Mouse (Mus musculus) midbrain, embryonic 16.5 days (tissue): ENCODE results near the gene Gm47791. TPM values are rescaled to one million over a fixed set of nuclear protein-coding genes. Genes with fewer than 3 reads are reported as not detected.

ENCODE experiments used
- ATAC-seq: fragments of 200-750 bp; cut with Nextera tagmentation; 2 replicates; pipeline ENCODE4 v1.8.0; 2017; ENCODE audit warnings: moderate TSS enrichment
- H3K27ac ChIP-seq: fragments of 300-500 bp; sonication (generic); 2 replicates; pipeline ENCODE4 v1.5.1; 2014; ENCODE audit warnings: mild to moderate bottlenecking, low read length, mixed read lengths
- H3K27me3 ChIP-seq: fragments of 300-500 bp; sonication (generic); 2 replicates; pipeline ENCODE4 v1.6.1; 2014; ENCODE audit warnings: low read depth, low read length, mixed read lengths; ENCODE audit not compliant: control insufficient read depth, insufficient read depth
- H3K36me3 ChIP-seq: fragments of 300-500 bp; sonication (generic); 2 replicates; pipeline ENCODE4 v1.6.1; 2014; ENCODE audit warnings: mild to moderate bottlenecking, low read length, moderate library complexity, mixed read lengths; ENCODE audit not compliant: control insufficient read depth, insufficient read depth
- H3K4me1 ChIP-seq: fragments of 300-500 bp; sonication (generic); 2 replicates; pipeline ENCODE4 v1.6.1; 2014; ENCODE audit warnings: mild to moderate bottlenecking, low read length, mixed read lengths; ENCODE audit not compliant: control insufficient read depth, insufficient read depth
- H3K4me2 ChIP-seq: fragments of 300-500 bp; sonication (generic); 2 replicates; pipeline ENCODE4 v1.6.1; 2014; ENCODE audit warnings: mild to moderate bottlenecking, low read length, mixed read lengths
- H3K4me3 ChIP-seq: fragments of 300-500 bp; sonication (generic); 2 replicates; pipeline ENCODE4 v1.5.1; 2014; ENCODE audit warnings: low read depth, mild to moderate bottlenecking, low read length, moderate library complexity, mixed read lengths
- H3K9ac ChIP-seq: fragments of 300-500 bp; sonication (generic); 2 replicates; pipeline ENCODE4 v1.6.1; 2014; ENCODE audit warnings: low read depth, low read length, mixed read lengths
- H3K9me3 ChIP-seq: fragments of 300-500 bp; sonication (generic); replicated peaks from 2 replicates; pipeline ENCODE4 v1.6.1; 2014; ENCODE audit warnings: mild to moderate bottlenecking, low read length, mixed read lengths; ENCODE audit not compliant: control insufficient read depth, poor library complexity, severe bottlenecking
- WGBS: fragments of 180-500 bp; shearing (Covaris S2); extraction: QIAGEN DNeasy Blood & Tissue Kit; methylation state at CpG from one replicate; pipeline ENCODE4 v1.1.7; 2014; 5-methylcytosine and 5-hydroxymethylcytosine counted together
- polyA plus RNA-seq: library from polyadenylated mRNA; unstranded; fragments of >200 nt; fragmentation: Nextera tagmentation; extraction: Ambion mirVana; gene quantifications from 2 replicates; pipeline ENCODE4 v1.2.1, GENCODE M21; 2015

The Gm47791 gene
- polyA plus RNA-seq, 1 experiment from 2014 or later: not detected

DNA sequence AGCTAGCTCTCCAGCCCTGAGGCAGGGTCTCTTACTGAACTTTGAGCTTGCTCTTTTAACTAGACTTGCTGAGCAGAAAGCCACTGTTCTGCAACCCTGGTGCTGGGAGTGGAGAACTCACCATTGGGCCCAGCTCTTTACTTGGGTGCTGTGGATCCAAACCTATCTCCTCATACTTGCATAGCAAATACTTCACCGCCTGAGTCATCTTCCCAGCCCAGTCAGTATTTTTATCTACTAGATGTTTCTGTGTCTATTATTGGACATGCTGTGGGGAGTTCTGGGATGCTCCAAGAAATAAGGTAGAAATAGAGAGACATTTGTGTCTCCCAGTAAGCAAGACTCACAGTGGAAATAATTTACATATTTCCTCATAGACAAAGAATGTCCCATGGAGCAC is 33.0 kb upstream of the Gm47791 start:
- Histone ChIP-seq H3K27ac (no peak overlapping the region), H3K4me2 (no peak overlapping the region), H3K9ac (no peak overlapping the region), H3K4me3 (no peak overlapping the region), H3K4me1 (no peaks in the 10 kb centered on the region), H3K27me3 (no peaks in the 10 kb centered on the region), H3K9me3 (no peaks in the 10 kb centered on the region), H3K36me3 (no peaks in the 10 kb centered on the region)
- WGBS: 97% methylated on average over 1 of the region's 1 CpGs
- ATAC-seq: no peak

DNA sequence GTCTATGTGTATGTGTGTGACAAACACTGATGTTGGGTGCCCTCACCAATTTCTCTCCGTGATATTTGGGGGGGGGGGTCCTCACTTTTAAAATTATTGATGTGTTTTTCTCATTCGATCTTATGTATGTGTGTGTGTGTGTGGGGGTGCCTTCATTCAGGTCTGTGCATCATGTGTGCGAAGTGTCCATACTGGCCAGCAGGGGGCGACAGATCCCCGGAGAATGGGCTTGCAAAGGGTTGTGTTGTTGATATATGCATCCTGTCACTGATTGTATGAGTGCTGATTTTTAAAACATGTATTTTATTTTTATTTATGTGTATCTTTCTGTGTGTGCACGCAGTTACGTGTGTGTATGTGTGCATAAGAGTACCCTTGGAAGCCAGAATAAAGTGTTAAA is 32.6 kb upstream of the Gm47791 start:
- no peak overlapping the region for H3K9ac ChIP-seq
- H3K4me1 ChIP-seq: no peaks in the 10 kb centered on the region
- no peak overlapping the region for H3K27ac ChIP-seq
- no peak overlapping the region for H3K4me2 ChIP-seq
- H3K4me3 ChIP-seq: no peak overlapping the region
- no peaks in the 10 kb centered on the region for H3K36me3 ChIP-seq
- ATAC-seq: no peak
- 80% methylated on average over 7 of the region's 7 CpGs for WGBS
- H3K27me3 ChIP-seq: no peaks in the 10 kb centered on the region
- H3K9me3 ChIP-seq: no peaks in the 10 kb centered on the region

DNA sequence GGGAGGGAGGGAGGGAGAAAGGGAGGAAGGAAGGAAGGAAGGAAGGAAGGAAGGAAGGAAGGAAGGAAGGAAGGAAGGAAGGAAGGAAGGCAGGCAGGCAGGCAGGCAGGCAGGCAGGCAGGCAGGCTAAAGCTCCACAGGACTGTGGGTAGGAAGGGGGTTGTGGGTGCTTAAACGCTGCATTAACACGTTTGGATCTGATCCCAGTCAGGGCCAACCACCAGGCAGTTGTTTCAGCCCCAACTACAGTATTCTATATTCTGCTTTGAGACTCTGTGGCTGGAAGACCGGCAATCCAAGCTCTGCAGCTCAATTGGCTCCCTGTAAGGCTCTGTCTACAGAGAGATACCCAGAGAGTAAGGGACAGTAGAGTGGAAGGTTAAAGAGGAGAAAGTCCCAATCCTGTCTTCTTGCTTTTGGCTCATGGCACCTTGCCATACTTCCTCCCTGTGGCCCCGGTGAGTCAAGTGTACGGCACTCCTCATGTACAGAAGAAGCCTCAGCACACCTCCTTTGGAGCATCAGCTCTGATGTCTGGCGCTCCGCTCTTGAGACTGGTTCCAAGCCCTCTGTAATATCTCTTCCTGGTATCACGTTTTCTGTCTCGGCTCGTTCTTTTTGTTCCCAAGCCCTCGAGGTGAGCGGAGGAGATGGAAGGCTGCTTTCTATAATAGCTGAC is 30.2 kb upstream of the Gm47791 start:
- Histone ChIP-seq H3K9me3 (no peaks in the 10 kb centered on the region), H3K27me3 (no peaks in the 10 kb centered on the region), H3K4me3 (no peak overlapping the region), H3K4me2 (no peak overlapping the region), H3K4me1 (no peaks in the 10 kb centered on the region), H3K9ac (no peak overlapping the region), H3K27ac (no peak overlapping the region), H3K36me3 (no peaks in the 10 kb centered on the region)
- WGBS: 82% methylated on average over 12 of the region's 12 CpGs
- ATAC-seq: no peak

DNA sequence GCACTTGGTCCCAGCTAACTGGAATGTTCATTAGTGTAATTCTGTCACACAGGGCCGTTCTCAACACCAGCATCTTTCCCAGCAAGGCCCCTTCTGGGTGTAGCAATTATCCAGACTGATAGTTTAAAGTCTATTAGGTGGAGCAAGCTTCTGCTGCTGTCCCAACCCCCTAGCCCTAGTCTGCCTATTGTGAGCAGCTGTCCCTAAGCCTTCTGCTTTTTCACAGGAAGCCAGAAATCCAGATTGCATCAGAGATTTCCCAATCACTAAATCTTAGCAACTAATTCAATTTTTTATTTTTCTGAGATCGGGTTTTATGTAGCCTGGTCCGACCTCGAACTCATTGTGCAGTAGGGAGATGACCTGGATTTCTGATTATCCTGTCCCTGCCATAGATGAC is 27.9 kb upstream of the Gm47791 start:
- Histone ChIP-seq H3K9me3 (no peaks in the 10 kb centered on the region), H3K4me1 (no peaks in the 10 kb centered on the region), H3K4me2 (no peak overlapping the region), H3K9ac (no peak overlapping the region), H3K27ac (no peak overlapping the region), H3K27me3 (no peaks in the 10 kb centered on the region), H3K4me3 (no peak overlapping the region), H3K36me3 (no peaks in the 10 kb centered on the region)
- WGBS: 91% methylated on average over 4 of the region's 4 CpGs
- no peak for ATAC-seq

DNA sequence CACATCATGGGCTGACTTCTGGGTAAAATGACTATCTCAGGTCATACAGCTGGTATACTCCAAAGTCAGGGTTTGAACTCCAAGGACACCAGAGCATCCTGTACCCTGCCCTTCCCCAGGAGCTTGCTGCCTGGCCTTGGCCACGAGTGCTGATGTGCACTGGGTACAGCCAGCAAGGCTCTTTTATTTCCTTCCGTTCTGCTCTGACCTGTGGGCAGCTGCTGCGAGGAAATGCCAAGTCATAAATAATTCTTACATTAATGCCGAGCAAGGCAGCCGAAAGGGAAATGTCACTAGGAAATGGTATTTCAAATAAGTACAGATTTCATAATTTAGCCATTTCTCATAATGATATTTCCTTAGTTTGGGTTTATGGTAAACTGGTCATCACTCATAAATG is 27.3 kb upstream of the Gm47791 start:
- Histone ChIP-seq H3K4me3 (no peak overlapping the region), H3K9ac (no peak overlapping the region), H3K9me3 (no peaks in the 10 kb centered on the region), H3K4me1 (no peaks in the 10 kb centered on the region), H3K36me3 (no peaks in the 10 kb centered on the region), H3K4me2 (no peak overlapping the region), H3K27ac (no peak overlapping the region), H3K27me3 (no peaks in the 10 kb centered on the region)
- 52% methylated on average over 5 of the region's 5 CpGs for WGBS
- ATAC-seq: no peak

DNA sequence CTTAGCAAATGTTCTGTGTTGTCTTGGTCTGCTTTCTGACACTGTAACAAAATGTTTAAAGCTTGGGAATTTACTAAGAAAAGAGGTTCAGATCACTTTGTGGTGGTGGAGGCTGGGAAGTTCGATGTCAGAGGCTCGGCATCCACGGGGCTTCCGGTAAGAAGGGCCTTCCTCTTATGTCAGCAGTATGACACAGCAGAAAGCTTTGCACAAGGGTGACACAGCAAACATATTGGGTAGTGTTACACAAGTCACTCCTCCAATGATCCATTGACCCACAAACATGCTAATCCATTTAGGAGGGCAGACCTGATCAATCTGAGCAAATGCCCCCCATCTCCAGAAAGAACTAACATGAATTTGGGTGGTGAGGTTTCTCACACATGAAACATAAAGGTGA is 26.0 kb upstream of the Gm47791 start:
- H3K27ac ChIP-seq: no peak overlapping the region
- no peak overlapping the region for H3K4me2 ChIP-seq
- no peak for ATAC-seq
- no peaks in the 10 kb centered on the region for H3K36me3 ChIP-seq
- 97% methylated on average over 4 of the region's 4 CpGs for WGBS
- no peaks in the 10 kb centered on the region for H3K4me1 ChIP-seq
- H3K9ac ChIP-seq: no peak overlapping the region
- H3K27me3 ChIP-seq: no peaks in the 10 kb centered on the region
- H3K9me3 ChIP-seq: no peaks in the 10 kb centered on the region
- no peak overlapping the region for H3K4me3 ChIP-seq

DNA sequence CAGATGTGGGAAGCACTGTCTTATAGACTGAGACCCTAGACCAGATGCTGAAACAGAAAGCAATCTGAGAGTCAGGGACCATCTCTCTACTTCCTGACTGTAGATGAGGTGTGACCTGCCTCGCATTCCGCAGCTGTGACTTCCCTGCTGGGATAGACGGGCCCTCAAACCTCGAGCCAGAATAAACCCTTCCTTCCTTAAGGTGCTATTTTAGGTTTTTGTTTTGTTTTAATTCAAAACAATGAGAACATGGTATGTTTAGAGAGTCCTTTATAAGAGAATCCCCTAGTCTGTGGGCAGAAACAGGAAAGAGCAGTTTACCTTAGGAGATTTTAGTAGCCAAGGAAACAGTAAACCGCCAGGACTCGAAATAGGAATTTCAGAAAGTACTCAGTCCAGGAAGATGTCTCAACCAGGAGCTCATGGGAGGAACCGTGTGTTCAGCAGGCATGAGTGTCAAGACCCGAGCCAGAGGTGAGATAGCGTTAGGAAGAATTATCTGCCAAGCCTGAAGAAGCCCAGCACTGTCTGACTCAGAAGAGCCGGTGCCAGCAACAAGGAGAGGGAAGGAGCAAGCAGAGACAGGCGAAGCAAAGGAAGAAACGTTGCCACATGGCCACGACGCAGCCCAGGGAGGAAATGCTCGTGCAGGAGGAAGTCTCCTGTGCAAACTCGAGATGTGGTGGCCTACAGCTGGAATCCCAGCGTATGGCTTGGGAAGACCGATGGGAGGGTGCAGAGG is 24.8 kb upstream of the Gm47791 start:
- H3K9ac ChIP-seq: no peak overlapping the region
- no peaks in the 10 kb centered on the region for H3K9me3 ChIP-seq
- ATAC-seq: no peak
- H3K36me3 ChIP-seq: no peaks in the 10 kb centered on the region
- no peak overlapping the region for H3K4me2 ChIP-seq
- H3K27ac ChIP-seq: no peak overlapping the region
- 89% methylated on average over 18 of the region's 18 CpGs for WGBS
- H3K27me3 ChIP-seq: no peaks in the 10 kb centered on the region
- no peaks in the 10 kb centered on the region for H3K4me1 ChIP-seq
- H3K4me3 ChIP-seq: no peak overlapping the region

DNA sequence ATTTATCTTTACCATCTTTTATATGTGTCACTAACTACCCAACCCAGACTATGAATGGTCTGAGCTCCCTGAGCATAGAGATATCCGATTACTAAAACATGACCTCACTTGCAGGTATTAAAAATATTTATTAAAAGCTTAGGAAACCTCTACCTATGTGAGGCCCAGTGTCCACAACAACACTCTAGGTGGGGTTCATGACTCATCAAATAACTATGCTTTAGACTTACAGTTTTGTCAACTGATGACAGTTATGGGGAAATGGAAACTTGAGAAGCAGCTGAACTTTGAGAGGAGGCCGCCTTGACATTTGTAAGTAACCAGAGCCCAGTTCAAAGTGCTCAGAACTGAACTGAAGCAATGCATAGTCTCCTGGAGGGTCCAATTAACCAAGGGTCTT is 24.2 kb upstream of the Gm47791 start:
- no peaks in the 10 kb centered on the region for H3K9me3 ChIP-seq

DNA sequence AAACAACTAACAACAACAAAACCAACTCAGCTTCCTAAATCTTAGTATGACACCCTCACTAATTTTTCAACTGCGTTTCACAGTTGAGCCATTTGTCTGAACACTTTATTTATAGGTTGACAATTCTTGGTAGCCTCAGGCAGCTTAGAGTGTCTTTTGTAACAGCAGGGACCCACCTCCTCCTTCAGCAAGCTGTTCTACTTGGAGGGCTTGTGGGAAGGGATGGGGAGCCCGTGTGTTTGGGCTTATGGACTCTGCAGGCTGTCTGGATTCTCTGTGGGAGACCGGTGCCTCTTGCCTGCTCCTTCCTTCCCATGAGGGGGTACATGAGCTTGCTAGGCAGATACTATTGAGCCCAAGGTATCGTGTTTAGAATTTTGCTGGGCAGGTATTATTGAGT is 22.9 kb upstream of the Gm47791 start:
- H3K9ac ChIP-seq: no peak overlapping the region
- H3K4me3 ChIP-seq: no peak overlapping the region
- 52% methylated on average over 4 of the region's 4 CpGs for WGBS
- no peak overlapping the region for H3K27ac ChIP-seq
- H3K4me1 ChIP-seq: no peaks in the 10 kb centered on the region
- H3K4me2 ChIP-seq: no peak overlapping the region
- H3K9me3 ChIP-seq: no peaks in the 10 kb centered on the region
- no peaks in the 10 kb centered on the region for H3K27me3 ChIP-seq
- H3K36me3 ChIP-seq: no peaks in the 10 kb centered on the region
- no peak for ATAC-seq

More for the DNA sequence above, 24.2 kb upstream of the Gm47791 start:
- H3K27ac ChIP-seq: no peak overlapping the region
- H3K27me3 ChIP-seq: no peaks in the 10 kb centered on the region
- H3K4me1 ChIP-seq: no peaks in the 10 kb centered on the region
- ATAC-seq: no peak
- no peak overlapping the region for H3K4me2 ChIP-seq
- no peak overlapping the region for H3K9ac ChIP-seq
- no peak overlapping the region for H3K4me3 ChIP-seq
- no peaks in the 10 kb centered on the region for H3K36me3 ChIP-seq
- WGBS: 86% methylated on average over 2 of the region's 2 CpGs
